Mouse (Mus musculus) retina, postnatal 1 day (tissue): ENCODE results near the gene Cfap97.

Experiments used
- DNase-seq: peaks from one replicate; pipeline ENCODE4 v3.0.0-alpha.2; 2012

The Cfap97 gene

GRCm38 (mm10) chr8:46232798-46233197 is 81.2 kb downstream of the Cfap97 start:
- no peak for DNase-seq

GRCm38 (mm10) chr8:46234736-46235135 is 83.2 kb downstream of the Cfap97 start:
- DNase-seq, result no peak

GRCm38 (mm10) chr8:46236441-46237223 is 85.1 kb downstream of the Cfap97 start:
- no peak for DNase-seq

- peak; percentile 79 for DNase-seq
Observed at GRCm38 (mm10) chr8:46241568-46242374, 90.2 kb downstream of the Cfap97 start.

- DNase-seq, result no peak
Observed at GRCm38 (mm10) chr8:46242946-46243345, 91.4 kb downstream of the Cfap97 start.
